Mouse (Mus musculus) cerebral cortex, adult 2 months (tissue): ENCODE data around the gene Vstm4.

Source experiments
- WGBS: fragments of 180-500 bp; shearing (Covaris S2); methylation state at CpG from one replicate; pipeline ENCODE4 v1.1.7; 2018; 5-methylcytosine and 5-hydroxymethylcytosine counted together

The Vstm4 gene

GRCm38 (mm10) chr14:32861149-32861581, 4.6 kb downstream of the Vstm4 start:
- WGBS = 68% methylated on average over 6 of the region's 6 CpGs

GRCm38 (mm10) chr14:32861656-32862055, 5.1 kb downstream of the Vstm4 start:
- 85% methylated on average over 2 of the region's 2 CpGs for WGBS

GRCm38 (mm10) chr14:32865331-32865730, 8.8 kb downstream of the Vstm4 start:
- WGBS = 77% methylated on average over 3 of the region's 3 CpGs

- WGBS = 91% methylated on average over 5 of the region's 5 CpGs
Observed at GRCm38 (mm10) chr14:32871963-32872362, 15.4 kb downstream of the Vstm4 start.

- 66% methylated on average over 6 of the region's 6 CpGs for WGBS
Observed at GRCm38 (mm10) chr14:32877549-32877948, 21.0 kb downstream of the Vstm4 start.

DNA sequence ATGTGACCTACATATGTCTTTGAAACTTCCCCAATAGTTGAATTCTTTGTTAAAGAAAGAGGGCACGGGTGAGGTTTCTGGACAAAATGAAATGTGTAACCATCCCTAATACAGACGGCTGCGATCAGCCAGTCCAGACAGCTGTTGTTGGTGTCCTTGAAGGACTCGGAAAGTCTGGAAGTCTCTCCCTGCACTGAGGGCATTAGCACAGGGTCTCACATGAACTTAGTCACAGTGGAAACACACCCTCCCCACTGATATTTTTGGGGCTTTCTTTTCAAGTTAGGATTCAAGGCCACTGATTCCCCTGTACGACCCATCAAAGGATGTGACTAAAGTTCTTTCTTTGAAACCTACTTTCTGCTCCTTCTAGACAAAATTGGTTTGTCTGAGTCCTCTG, 23.8 kb downstream of the Vstm4 start:
- 82% methylated on average over 5 of the region's 5 CpGs for WGBS

GRCm38 (mm10) chr14:32881693-32882092, 25.1 kb downstream of the Vstm4 start:
- WGBS = 66% methylated on average over 1 of the region's 1 CpGs

DNA sequence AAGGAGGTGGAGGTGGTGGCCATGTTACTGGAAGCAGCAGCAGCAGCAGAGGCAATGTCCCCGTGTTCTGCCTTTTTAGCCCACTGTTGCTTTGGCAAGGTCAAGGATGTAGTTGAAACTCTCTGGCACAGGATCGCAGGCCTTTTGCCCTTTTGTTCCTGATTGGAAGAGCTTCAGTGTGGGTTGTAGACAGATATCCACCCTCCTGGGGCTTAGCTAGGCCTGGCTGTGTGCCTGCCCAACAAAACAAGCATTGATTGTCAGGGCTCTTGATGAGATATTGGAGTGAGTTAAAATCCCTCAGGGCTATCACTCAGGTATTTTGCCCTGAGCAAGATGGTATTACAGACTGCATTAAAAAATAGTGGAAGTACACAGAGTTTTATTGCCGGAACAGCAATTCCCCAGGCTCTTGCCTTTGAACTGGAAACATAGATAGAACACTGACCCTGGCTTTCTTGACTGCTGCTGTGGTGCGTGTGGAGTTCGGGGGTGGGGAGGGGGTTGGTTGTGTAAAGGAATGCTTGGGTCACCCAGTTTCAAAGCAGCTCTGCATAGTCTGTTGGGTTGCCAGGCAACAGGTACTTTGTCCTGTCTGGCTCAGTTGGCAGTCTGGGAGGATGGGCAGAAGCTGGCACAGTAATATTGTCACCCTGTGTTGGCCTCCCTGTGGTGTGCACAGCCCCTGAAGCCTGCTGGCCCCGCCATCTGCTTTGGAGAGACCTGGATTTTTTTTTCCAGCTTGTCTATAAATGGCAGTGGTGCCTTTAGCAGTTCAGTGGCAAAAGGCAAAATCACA, 32.5 kb downstream of the Vstm4 start:
- 30% methylated on average over 6 of the region's 6 CpGs for WGBS

- 61% methylated on average over 4 of the region's 4 CpGs for WGBS
Observed at GRCm38 (mm10) chr14:32894341-32894853, 37.8 kb downstream of the Vstm4 start.

DNA sequence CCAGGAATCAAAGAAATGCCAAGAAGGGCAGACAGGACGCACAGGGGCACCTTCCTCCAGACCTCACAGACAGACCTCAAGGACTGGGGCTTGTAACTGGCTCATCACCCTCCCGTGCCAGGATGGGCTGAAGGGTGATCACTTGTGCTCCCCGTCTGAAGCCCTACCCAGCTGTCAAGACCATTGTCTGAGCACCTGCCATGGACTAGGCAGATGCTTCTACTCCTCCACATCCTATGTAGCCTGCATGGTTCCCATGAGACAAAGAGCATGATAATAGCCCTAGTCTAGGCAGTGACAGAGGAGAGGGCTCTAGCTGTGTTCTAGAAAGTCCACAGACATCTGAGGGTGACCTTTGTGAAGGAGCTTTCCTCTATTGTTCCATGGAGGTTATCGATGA, 38.3 kb downstream of the Vstm4 start:
- WGBS = 89% methylated on average over 4 of the region's 4 CpGs

- 70% methylated on average over 2 of the region's 2 CpGs for WGBS
Observed at GRCm38 (mm10) chr14:32896896-32897295, 40.3 kb downstream of the Vstm4 start.

DNA sequence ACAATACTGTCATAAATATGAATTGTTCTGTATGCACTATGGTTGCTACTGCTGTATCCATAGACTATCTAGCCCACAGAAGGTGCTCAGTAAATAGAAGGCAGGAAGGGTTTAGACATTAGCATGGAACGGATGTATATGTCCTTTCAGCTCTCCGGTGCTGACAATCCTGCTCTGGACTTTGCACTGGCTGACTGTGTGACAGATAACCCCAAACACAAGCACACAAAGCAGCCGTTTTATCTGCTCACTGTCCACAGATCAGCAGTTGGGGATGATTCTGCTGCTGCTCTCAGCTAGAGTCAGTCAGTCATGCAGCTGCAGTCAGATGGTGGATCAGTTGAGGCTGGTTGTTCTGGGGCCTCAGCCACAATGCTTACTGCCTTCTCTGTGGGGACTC, 46.6 kb downstream of the Vstm4 start:
- 81% methylated on average over 3 of the region's 3 CpGs for WGBS

- WGBS = 70% methylated on average over 3 of the region's 3 CpGs
Observed at GRCm38 (mm10) chr14:32906545-32906944, 50.0 kb downstream of the Vstm4 start.

GRCm38 (mm10) chr14:32909112-32909511, 52.6 kb downstream of the Vstm4 start:
- 64% methylated on average over 6 of the region's 6 CpGs for WGBS

- 85% methylated on average over 4 of the region's 4 CpGs for WGBS
Observed at GRCm38 (mm10) chr14:32911187-32911586, 54.6 kb downstream of the Vstm4 start.

- WGBS = 81% methylated on average over 2 of the region's 2 CpGs
Observed at GRCm38 (mm10) chr14:32915360-32915759, 58.8 kb downstream of the Vstm4 start.

- 98% methylated on average over 1 of the region's 1 CpGs for WGBS
Observed at GRCm38 (mm10) chr14:32917919-32918318, 61.4 kb downstream of the Vstm4 start.

- WGBS = 56% methylated on average over 9 of the region's 9 CpGs
Observed at GRCm38 (mm10) chr14:32923871-32924270, 67.3 kb downstream of the Vstm4 start.

DNA sequence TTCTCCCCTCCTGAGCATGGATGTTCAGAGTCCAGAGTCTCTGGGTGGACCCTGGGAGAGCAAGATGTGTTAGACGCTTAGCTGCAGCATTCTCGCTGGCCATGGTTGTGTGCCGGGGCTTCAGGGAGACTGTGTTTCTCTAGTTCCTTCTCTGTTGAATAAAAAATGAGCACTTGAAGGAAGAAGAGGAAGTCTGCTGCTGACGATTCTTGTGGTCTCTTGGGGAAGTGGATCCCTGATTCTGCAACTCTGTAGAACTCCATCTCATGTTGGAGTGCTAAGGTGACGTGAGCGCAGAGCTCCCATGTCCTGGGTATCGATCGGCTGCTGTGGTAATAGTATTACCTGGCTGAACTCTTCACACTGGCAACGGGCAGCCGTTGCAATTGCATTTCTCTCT, 75.2 kb downstream of the Vstm4 start:
- 79% methylated on average over 10 of the region's 10 CpGs for WGBS

DNA sequence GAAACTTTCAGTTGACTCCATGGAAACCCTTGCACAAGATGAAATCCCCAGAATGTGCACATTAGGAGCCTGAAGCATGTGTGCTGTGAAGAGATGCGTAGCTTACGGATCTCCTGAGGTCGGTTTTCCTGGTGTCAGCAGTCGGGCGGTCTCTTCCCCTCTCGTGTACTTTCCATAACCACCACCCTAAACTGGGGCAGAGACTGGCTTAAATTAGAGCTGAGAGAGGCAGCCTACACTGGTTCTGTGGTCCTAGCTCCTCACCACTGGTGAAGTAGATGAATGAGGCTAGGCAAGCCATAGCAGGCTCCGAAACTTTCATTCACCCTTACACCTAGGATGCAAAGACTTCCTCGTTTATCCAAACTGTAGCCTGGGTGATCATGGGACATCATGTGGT, 75.7 kb downstream of the Vstm4 start:
- WGBS = 58% methylated on average over 8 of the region's 8 CpGs

DNA sequence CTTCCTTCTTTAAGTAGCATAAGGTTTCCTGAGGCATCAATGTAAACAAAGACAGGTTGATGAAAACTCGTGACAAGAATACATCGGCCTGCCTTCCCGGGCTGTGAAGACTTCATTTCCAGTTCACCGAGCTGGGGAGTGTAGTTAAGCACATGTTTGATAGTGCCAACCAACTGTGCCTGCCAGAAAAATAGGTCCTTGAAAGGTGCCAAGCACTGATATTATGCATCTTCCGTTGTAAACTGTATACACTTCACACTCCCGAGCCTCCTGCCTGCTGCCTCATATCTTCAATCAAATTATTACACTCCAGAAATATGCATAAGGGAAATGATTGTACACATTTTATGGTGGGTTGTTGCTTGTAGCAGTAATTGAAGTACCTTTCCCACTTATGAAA, 77.5 kb downstream of the Vstm4 start:
- WGBS = 58% methylated on average over 6 of the region's 6 CpGs

- 87% methylated on average over 5 of the region's 5 CpGs for WGBS
Observed at GRCm38 (mm10) chr14:32939217-32939616, 82.7 kb downstream of the Vstm4 start.

DNA sequence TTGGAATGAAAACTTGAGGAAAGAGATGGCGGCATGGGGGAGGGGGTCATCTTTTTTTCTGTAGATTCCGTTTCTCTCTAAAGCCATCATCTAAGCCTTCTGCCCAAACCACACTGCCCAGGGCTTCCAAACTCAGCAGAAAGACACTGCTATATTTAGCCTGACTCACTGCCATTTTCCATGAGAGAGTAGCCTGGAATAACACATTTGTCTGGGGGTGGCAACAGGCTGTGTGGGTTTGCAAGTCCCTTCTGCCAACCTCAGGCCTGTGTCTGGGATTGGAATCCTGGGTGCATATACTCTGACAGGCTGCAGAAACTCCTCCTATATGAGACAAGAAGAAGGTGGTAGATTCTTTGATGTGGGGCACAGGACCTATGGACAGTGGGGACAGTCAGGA, 91.0 kb downstream of the Vstm4 start:
- 59% methylated on average over 2 of the region's 2 CpGs for WGBS
